Mouse (Mus musculus) embryonic fibroblast, embryonic 13.5 days (primary cell): ENCODE measurements around the gene Zbtb46.

Source experiments
- CTCF ChIP-seq: IDR thresholded peaks from 2 replicates; pipeline ENCODE4 v1.5.1; 2011; ENCODE audit warnings: mild to moderate bottlenecking, control low read depth, low read length, moderate library complexity, borderline replicate concordance; ENCODE audit not compliant: insufficient read depth
- POLR2A ChIP-seq: IDR thresholded peaks from 2 replicates; pipeline ENCODE4 v1.6.1; 2011; ENCODE audit warnings: low read depth, mild to moderate bottlenecking, control low read depth, low read length, moderate library complexity

- TF ChIP-seq POLR2A (no peak), CTCF (no peak)
Measured at GRCm38 (mm10) chr2:181491432-181492205, 32.4 kb upstream of the Zbtb46 start.
